8 mouse cellular contexts compared by ENCODE assay signal in genomic region chr17:43265178-43265837, GRCm38 (mm10). TPM values are rescaled to one million over a fixed set of nuclear protein-coding genes. Genes with fewer than 3 reads are reported as not detected.
DNase-seq lines count a peak whose midpoint lies in the region; ATAC-seq and TF ChIP-seq lines count a peak whose summit lies in the region.

No protein-coding gene starts in this region.

- peak; percentile 87 for ATAC-seq in forebrain, embryonic 12.5 days (ENCODE audit: low FRiP score)
- peak; percentile 76 to 80 for ATAC-seq in hematopoietic stem cell, adult 5-6 weeks (replicated peaks in 1 of 2; ENCODE audit: insufficient read depth in 1 of 2, low FRiP score in 2 of 2, low TSS enrichment in 1 of 2, low read depth in 1 of 2, poor library complexity in 2 of 2, severe bottlenecking in 2 of 2)
- peak; percentile 78 for ATAC-seq in lung, embryonic 16.5 days (ENCODE audit: low read depth)

- H3K36me3 ChIP-seq in E14TG2a.4 (ENCODE audit: insufficient read depth, low read length): no peaks in the 10 kb centered on the region
- H3K36me3 ChIP-seq in forebrain, embryonic 12.5 days (replicated peaks): no peaks in the 10 kb centered on the region
- H3K36me3 ChIP-seq in lung, embryonic 16.5 days (ENCODE audit: control insufficient read depth, insufficient read depth, low read length): no peaks in the 10 kb centered on the region

- 0 out of 2 replicates have a peak, but pooled peaks cover 2% of the 10 kb centered on the region for H3K27me3 ChIP-seq in E14TG2a.4 (ENCODE audit: insufficient read depth, low read length)
- no peaks in the 10 kb centered on the region for H3K27me3 ChIP-seq in forebrain, embryonic 12.5 days
- no peaks in the 10 kb centered on the region for H3K27me3 ChIP-seq in lung, embryonic 16.5 days (ENCODE audit: control insufficient read depth, insufficient read depth, low read depth, low read length)

- peak; percentile 58 for DNase-seq in c-Kit-positive CD71-positive TER-119-negative erythroid progenitor cells, embryonic 14.5 days (ENCODE audit: low read depth)
- peak; percentile 48 for DNase-seq in layer of hippocampus, adult 9-10 months (ENCODE audit: low spot score)
- DNase-seq in ovary, postnatal 10 days (ENCODE audit: low spot score): peak; percentile 42
- DNase-seq in thymus, postnatal 0 days (ENCODE audit: low spot score): peak; percentile 83

- H3K4me3 ChIP-seq in E14TG2a.4 (replicated peaks; ENCODE audit: low read length): peak overlapping the region; percentile 57
- no peak overlapping the region for H3K4me3 ChIP-seq in forebrain, embryonic 12.5 days (replicated peaks)
- no peak overlapping the region for H3K4me3 ChIP-seq in lung, embryonic 16.5 days (ENCODE audit: low read length)

- no peaks in the 10 kb centered on the region; the same call in 1 of the 2 replicates for H3K4me1 ChIP-seq in E14TG2a.4 (replicated peaks; ENCODE audit: low read depth, low read length)
- H3K4me1 ChIP-seq in forebrain, embryonic 12.5 days: no peaks in the 10 kb centered on the region
- H3K4me1 ChIP-seq in lung, embryonic 16.5 days (replicated peaks; ENCODE audit: control insufficient read depth, insufficient read depth, low read length): peaks cover 2% of the 10 kb centered on the region

- no peak overlapping the region for H3K9ac ChIP-seq in forebrain, embryonic 12.5 days
- H3K9ac ChIP-seq in lung, embryonic 16.5 days (ENCODE audit: low read length): no peak overlapping the region

- peak overlapping the region; percentile 30 for H3K4me2 ChIP-seq in forebrain, embryonic 12.5 days
- peak overlapping the region; percentile 47 for H3K4me2 ChIP-seq in lung, embryonic 16.5 days (ENCODE audit: low read depth, low read length)

- 26% methylated on average over 26 of the region's 26 CpGs for WGBS in forebrain, embryonic 12.5 days
- 19% methylated on average over 26 of the region's 26 CpGs for WGBS in lung, embryonic 16.5 days

- peak; percentile 76 for TF ChIP-seq CTCF in E14TG2a.4 (conservative IDR thresholded peaks at IDR 0.05; ENCODE audit: low read length)

- H3K9me3 ChIP-seq in E14TG2a.4 (ENCODE audit: low read length): peaks cover 25% of the 10 kb centered on the region
- H3K9me3 ChIP-seq in forebrain, embryonic 12.5 days: 0 out of 2 replicates have a peak, but pooled peaks cover 5% of the 10 kb centered on the region
- H3K9me3 ChIP-seq in lung, embryonic 16.5 days (ENCODE audit: control insufficient read depth, low read length): 0 out of 2 replicates have a peak, but pooled peaks cover 4% of the 10 kb centered on the region

- H3K27ac ChIP-seq in forebrain, embryonic 12.5 days: no peak overlapping the region
- no peak overlapping the region for H3K27ac ChIP-seq in lung, embryonic 16.5 days (ENCODE audit: low read length)

RNA-seq across cellular contexts. Expression of gene Adgrf1, which starts 4.8 kb away (rescaled TPM):
- polyA plus RNA-seq in forebrain, embryonic 12.5 days (2016; fragmentation: Nextera tagmentation; extraction: Ambion mirVana): not detected in 2 replicates
- not detected in 2 replicates for total RNA-seq in hematopoietic stem cell, adult 5-6 weeks (2017)
- not detected in 2 replicates for polyA plus RNA-seq in lung, embryonic 16.5 days (2015; fragmentation: Nextera tagmentation; extraction: Ambion mirVana)
- polyA plus RNA-seq in thymus, postnatal 0 days (2015; fragmentation: Nextera tagmentation; extraction: Ambion mirVana): not detected in 2 replicates
